Mouse (Mus musculus) adrenal gland, adult (tissue): ENCODE data around the gene Ttbk2.

Experiments
- DNase-seq, 2 experiments: peaks; one replicate each; pipeline ENCODE4 v3.0.0; 2022 to 2023; ENCODE audit warnings: low spot score in 1 of 2; ENCODE audit not compliant: inconsistent age in 2 of 2

The Ttbk2 gene

GRCm38 (mm10) chr2:120850424-120851082 lies at the start of gene Ttbk2:
Ttbk2 (minus strand) TSS chr2:120850604.
- DNase-seq: peak; percentile 98 to 100

- DNase-seq: peak; percentile 43 to 57
Measured at GRCm38 (mm10) chr2:120896361-120896760, 46.0 kb upstream of the Ttbk2 start.

GRCm38 (mm10) chr2:120887601-120888000 lies 37.2 kb upstream of the Ttbk2 start:
- DNase-seq: no peak

GRCm38 (mm10) chr2:120873192-120873591 lies 22.8 kb upstream of the Ttbk2 start:
- no peak for DNase-seq

- DNase-seq: peak; percentile 15 to 35
Measured at GRCm38 (mm10) chr2:120871447-120872336, 21.3 kb upstream of the Ttbk2 start.

- DNase-seq: peak; percentile 73 to 84
Measured at GRCm38 (mm10) chr2:120867336-120867735, 16.9 kb upstream of the Ttbk2 start.

GRCm38 (mm10) chr2:120866561-120866960 lies 16.2 kb upstream of the Ttbk2 start:
- DNase-seq: peak; percentile 24 to 63

- no peak for DNase-seq
Measured at GRCm38 (mm10) chr2:120863389-120863788, 13.0 kb upstream of the Ttbk2 start.

- DNase-seq: no peak
Measured at GRCm38 (mm10) chr2:120860699-120861098, 10.3 kb upstream of the Ttbk2 start.

- DNase-seq: no peak
Measured at GRCm38 (mm10) chr2:120858131-120858530, 7.7 kb upstream of the Ttbk2 start.

GRCm38 (mm10) chr2:120853151-120853550 lies 2.7 kb upstream of the Ttbk2 start:
- no peak for DNase-seq

GRCm38 (mm10) chr2:120852626-120853025 lies 2.2 kb upstream of the Ttbk2 start:
- no peak for DNase-seq

GRCm38 (mm10) chr2:120849449-120850423 lies 668 bp downstream of the Ttbk2 start, which contains the start of gene Cdan1:
Cdan1 (minus strand) TSS chr2:120850128.
- peak; percentile 70 to 86 for DNase-seq

- no peak for DNase-seq
Measured at GRCm38 (mm10) chr2:120845280-120845679, 5.1 kb downstream of the Ttbk2 start.

GRCm38 (mm10) chr2:120843990-120844389 lies 6.4 kb downstream of the Ttbk2 start:
- DNase-seq: no peak

- no peak for DNase-seq
Measured at GRCm38 (mm10) chr2:120841211-120841610, 9.2 kb downstream of the Ttbk2 start.

GRCm38 (mm10) chr2:120835167-120835566 lies 15.2 kb downstream of the Ttbk2 start:
- DNase-seq: no peak

GRCm38 (mm10) chr2:120826936-120827638 lies 23.3 kb downstream of the Ttbk2 start:
- DNase-seq: no peak

GRCm38 (mm10) chr2:120770265-120770935 lies 80.0 kb downstream of the Ttbk2 start:
- DNase-seq: no peak

GRCm38 (mm10) chr2:120761922-120762321 lies 88.5 kb downstream of the Ttbk2 start:
- no peak for DNase-seq
